Mouse (Mus musculus) adrenal gland, adult 2 months (tissue): Measurements from ENCODE around the gene Smg6. TPM values are rescaled to one million over a fixed set of nuclear protein-coding genes. Genes with fewer than 3 reads are reported as not detected.
"Not testable (repeated sequence)": the region's sequence is repeated elsewhere in the genome, so short reads cannot be mapped to it uniquely, and the experiment has no call there.

Source experiments
- DNase-seq: peaks from one replicate; pipeline ENCODE4 v3.0.0; 2021
- polyA plus RNA-seq: library from polyadenylated mRNA; depleted of rRNA; stranded (reverse); fragments of >200 nt; gene quantifications from 2 replicates; pipeline ENCODE4 v1.2.3, GENCODE M21; 2012
- total RNA-seq, 2 experiments: library from RNA; stranded (reverse); gene quantifications; 2 replicates each; pipeline ENCODE4 v1.2.3; 2021

Smg6 gene
- total and polyA plus RNA-seq, 3 experiments, result 19.7 to 32.6 (median 20.9) TPM

DNA sequence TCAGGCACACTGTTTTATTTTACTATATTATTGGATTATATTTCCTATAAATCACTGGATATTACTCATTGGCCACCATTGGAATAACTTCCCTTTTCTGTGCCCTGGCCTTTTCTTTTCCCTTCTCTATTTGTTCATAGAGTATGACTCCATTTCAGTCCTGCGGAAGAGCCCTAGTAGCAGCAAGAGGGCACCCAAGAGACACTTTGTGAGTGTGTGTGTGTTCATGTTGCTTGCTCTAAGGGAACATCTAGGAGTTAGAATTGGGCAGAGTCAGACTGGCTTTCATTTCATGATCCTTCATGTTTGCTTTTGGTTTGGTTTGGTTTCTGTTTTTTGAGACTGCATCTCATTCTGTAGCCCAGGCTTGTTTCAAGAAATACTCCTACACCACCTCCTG, 68.5 kb downstream of the Smg6 start:
- no peak for DNase-seq

DNA sequence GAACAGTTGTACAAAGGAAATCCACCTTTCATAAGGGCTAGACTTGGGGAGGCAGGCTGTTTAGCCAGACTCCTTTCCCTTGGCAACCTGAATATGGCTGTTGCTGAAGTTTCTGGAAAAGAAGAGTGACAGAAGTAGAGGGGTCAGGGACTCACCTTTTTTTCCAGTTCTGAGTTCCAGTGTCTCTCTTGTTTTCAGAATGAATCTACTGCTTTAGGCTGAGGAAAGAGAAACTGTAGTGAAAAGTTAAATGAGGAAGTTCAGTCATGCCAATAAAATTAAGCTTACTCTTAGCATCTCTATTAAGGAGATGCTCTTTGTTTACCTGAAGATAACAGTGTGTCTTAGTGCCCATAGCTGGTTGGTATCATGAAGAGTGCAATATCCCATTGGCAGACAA, 69.2 kb downstream of the Smg6 start:
- no peak for DNase-seq

DNA sequence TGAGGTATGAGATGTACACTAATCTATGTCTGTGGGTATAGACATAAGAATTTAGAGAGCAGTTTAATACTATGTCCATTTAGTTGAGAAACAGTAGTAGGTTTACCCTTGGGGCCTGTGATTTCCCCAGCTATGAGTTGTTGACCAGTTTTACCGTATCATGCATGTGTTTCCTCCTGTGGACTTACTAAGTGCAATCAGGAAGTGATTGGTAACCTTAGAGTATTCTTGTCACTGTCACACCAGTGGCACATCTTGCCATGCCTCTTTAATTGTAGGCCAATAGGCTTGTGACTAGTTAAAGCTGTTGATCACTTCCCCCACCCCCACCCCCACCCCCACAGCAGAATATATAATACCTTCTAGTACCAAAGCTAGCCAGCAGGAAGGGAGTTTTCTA, 70.9 kb downstream of the Smg6 start:
- no peak for DNase-seq

DNA sequence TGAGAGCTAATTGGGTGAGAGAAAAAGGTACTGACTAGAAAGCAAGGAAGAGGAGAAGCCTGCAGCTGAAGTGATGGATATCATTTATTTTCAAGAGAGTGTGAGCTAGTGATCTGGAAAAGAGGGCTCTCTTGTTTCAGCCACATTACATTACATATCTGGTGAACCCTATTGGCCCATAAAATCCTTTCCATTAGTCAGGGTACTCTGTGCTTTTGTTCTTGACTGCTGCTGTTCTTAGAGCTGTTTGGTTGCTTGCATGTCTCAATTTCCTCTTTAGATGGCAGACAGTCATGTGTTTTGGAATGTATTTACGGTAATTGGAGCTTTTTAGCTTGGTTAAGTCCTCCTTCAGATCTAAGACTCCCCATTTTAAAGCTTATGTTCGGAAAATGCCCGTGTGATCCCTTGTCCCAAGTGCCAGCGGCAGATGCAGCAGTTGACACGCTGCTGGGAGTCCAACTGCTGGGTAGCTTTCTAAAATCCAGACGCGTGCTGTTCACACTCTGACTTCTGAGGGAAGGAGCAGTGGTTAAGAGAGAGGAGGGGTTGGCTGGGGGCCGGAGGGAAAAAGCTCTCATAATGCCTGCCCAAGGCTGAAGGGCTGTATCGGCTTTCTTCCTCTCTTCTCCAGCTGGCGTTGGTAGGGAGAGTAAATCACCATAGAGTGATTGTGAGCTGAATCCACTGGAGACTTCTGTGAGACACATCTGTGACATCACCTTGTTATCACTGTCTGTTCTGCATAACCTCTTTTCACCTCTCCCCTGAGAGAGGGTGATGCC, 75.4 kb downstream of the Smg6 start:
- no peak for DNase-seq

DNA sequence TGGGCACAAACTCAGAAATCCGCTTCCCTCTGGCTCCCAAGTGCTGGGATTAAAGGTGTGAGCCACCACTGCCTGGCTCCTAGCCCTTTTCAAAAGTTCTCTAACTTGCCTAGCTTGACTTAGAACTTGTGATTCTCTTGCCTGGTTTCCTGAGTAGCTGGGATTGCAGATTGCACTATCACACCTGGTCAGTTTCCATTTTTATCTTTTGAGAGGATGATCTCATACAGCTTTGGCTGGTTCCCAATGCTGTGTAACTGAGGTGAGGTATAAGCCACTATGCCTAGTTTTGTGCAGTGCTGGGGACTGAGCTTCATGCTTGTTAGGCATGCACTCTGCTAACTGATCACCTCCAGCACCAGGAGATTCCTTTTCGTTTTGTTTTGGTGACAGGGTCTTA, 82.6 kb downstream of the Smg6 start:
- DNase-seq, result no peak

DNA sequence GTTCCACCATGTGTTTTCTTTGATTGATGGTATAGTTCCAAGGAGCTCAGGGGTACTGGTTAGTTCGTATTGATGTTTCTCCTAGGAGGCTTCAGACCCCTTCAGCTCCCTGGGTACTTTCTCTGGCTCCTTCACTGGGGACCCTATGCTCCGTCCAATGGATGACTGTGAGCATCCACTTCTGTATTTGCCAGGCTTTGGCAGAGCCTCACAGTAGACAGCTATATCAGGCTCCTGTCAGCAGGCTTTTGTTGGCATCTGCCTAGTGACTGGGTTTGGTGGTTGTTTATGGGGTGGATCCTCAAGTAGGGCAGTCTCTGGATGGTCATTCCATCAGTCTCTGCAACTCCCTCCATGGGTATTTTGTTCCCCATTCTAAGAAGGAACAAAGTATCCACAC, 83.9 kb downstream of the Smg6 start:
- not testable (repeated sequence) for DNase-seq

DNA sequence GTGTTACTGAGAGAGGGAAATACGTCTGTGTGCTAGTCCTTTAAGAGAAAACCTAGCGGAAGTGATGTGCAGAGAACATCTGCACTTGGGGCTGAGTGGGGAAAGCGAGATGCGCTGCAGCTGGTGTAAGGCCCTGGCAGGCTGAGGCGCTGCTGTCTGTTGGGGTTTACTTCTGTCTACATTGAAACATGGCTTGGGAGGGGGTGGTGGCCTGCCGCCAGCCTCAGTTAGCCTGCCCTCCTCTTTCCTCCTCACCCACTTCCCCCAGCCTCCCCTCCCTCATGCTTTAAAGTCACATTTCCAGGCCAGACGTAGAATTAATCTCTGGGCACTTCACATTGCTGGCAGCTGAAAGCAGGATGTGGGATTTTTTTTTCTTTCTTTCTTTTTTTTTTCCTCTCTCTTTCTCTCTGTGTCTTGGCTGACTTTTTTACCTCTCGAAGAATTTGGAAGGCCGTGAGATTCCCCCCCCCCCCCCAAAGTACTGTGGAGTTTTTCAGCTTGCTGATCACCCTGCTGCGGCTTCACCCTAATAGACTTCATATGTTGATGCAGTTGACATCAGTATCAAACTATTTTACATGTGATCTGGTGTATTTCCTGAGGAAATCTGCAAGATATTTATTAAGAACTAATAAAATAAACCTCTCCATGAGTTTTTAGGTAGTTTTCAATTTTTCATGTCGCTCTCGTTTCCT, 87.5 kb downstream of the Smg6 start:
- peak; percentile 53 for DNase-seq

DNA sequence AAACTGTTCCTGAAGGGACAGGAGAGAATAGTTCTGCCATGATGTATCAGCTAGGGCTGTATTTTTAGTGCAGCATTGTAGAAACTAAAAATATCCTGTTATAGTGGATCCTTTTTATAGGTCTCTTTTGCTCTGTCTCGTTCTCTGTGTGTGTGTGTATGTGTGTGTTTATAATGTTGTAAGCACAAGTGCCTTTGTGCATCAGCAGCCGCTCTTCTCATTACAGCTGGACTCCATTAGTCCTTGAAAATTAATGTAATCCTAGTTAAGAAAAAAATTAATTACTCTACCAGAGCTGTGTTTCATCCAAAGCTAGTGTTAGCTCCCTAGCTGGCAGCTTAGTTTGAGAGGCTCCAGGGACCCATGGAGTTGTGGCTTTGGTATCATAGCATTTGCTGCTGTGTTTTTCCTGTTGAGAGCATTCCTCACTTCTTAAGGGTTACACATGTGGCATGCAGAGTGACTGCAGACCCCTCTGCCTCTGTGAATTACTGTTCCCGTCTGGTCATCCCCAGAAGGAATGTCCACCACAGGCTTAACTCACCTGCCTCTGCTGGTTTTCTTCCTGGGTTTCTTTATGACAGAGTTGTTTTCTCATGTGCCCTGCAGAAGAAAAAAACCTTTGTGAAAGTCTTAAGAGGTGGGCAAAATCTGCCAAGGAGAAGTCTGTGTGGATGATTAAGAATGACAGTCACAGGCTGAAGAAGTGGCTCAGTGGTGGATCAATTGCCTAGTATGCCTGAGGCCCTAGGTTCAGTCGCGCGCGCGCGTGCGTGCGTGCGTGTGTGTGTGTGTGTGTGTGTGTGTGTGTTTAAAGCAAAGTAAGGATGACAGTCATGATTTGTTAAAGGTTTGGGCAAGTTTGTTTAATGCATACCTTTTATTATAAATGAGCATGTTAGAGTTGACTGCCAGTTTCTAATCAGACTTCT, 88.4 kb downstream of the Smg6 start:
- no peak for DNase-seq

DNA sequence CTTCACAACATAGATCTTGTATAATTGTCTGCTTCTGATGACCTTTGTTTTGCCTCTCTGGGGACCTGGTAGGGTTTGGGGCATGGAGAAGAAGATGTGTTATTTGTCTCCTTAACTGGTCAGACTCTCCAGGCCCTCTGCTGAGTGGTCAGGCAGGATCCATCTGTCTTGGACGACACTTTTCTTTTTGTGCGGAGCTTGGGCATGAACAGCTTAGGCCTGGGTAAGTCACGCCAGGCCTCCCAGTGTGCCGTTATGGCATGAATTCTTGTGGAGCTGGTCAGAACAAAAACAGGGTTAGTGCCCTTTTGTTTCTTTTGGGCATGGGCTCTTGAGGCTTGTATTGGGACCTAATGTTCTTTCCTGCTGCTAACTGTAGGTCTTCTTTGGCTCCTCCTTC, 89.2 kb downstream of the Smg6 start:
- DNase-seq, result no peak

DNA sequence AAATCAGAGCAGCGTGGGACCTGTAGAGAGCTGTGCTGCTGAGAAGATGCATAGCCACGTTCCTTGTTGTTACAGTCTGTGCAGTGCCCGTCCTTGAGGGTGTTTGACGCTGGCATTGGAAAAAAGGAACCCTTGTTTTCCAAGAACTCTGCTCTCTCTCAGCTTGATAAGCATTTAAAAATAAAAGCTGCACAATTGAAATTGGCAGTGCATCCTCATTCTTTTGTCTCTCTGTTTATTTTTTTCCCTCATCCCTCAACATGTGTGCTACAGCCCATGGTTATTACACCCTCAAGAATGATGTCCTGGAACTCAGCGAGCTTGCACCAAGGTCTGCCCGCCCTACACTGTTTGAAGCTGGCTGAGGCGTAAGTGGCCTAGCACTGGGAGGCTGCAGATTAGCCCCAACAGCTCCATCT, 89.8 kb downstream of the Smg6 start:
- peak; percentile 51 for DNase-seq

DNA sequence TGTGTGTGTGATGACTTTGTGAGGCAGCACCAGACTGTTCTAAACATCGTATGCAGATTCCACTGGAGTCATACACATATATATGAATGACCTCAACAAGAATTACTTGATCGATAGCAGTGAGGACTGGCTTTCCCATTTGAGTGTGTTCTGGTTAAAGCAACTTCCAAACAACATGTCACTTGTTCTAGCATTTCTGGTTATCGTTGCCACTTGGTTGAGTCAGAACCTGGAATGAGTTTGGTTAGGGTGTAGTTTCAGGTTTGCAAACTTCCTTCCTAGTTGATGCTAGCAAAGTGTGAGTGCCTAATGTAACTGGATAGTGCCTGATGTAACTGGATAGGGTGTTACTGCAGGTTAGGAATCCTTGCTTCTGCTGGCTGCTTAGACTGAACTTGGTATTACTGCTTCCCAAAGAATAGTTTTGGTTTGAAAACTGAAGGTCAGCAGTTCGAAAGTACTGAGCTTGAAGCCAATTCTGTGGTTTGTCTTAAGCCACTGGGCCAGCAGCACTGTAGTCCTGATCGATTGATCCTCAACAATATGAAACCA, 90.8 kb downstream of the Smg6 start:
- no peak for DNase-seq

DNA sequence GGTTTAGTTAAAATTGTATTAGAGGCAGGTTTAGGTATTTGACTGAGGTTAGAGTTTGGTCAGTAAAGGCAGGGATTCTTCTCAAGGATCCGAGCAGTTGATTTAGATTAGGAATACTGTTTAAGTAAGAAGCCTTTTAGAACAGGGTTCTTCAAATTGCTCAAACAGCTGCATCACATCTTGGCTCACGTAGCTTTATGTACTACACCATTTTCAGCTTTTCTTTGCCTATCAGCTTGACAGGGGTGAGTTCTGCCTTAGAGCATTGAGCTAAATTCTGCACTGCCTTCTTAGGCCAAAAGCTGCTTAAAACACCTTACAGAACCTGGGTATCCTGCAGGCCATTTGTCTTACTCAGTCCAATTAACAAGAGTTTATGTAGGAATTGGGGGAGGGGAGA, 92.2 kb downstream of the Smg6 start:
- DNase-seq, result no peak

DNA sequence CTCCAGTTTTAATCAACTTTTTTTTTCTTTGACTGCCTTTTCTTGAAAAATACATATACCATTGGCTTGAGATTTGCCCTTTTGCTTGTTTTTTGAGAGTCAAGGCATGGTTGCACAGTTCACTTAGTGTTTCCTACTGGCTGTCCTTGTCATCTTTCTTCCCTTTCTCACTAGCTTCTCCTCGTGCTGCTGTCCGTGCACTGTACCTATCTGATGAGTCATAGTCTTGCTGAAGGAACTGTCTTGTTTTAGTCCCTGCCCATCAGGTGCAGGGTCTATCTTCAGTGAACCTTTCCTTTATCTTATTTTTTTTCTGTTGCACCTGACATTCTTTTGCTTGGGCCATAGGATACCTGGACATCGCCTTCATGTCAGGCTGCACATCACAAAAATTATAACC, 101.4 kb downstream of the Smg6 start:
- DNase-seq, result no peak

DNA sequence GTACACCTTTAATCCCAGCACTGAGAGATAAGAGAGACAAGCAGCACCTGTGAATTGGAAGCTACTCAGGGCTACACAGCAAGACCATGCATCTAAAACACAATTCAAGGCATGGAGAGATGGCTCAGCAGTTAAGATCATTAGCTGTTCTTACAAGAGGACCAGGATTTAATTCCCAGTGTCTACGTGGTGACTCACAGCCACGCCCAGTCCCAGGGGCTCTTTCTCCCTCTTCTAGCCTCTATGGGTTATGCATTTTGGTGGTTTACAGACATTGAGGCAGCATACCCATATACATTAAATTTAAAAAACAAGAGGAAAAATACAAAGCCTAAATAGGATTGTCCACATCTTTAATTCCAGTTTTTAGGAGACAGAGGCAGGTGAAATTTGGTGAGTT, 102.0 kb downstream of the Smg6 start:
- DNase-seq, result no peak

DNA sequence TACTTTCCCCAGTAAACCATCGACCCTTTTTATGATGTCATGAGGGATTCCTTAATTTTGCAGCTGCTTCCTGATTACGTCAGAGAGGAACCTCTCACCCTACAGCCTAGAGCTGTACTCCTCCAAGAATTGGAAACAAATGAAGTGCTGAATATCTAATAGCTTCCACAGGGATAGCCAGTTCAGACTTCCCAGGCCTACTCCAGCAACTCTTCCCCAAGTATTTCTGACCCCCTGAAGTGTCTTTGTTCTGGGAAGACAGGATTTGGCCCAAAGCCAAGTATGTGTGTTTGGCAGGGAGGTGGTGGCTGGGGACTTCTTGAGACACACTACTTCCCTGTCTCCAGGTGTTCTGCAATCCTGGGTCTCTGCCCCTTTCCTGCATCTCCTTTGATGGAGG, 105.6 kb downstream of the Smg6 start:
- DNase-seq, result no peak

DNA sequence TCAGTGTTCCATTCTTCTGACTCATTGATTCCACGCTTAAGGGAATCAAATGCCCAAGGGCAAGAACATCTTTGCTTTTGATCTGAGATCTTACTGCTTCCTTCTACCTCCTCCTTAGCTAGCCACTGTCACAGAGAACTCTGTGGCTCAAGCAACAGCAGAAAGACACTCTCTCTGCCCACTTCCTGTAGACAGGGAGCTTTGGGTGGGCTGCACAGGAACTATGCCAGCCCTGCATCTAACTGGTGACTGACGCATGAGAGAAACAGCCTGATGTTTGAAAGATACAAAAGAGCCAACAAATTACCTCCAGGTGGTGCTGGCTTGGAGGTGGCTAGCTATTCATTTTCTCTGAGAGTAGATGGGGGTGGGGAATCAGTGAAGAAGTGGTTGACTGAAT, 107.3 kb downstream of the Smg6 start:
- DNase-seq, result no peak

DNA sequence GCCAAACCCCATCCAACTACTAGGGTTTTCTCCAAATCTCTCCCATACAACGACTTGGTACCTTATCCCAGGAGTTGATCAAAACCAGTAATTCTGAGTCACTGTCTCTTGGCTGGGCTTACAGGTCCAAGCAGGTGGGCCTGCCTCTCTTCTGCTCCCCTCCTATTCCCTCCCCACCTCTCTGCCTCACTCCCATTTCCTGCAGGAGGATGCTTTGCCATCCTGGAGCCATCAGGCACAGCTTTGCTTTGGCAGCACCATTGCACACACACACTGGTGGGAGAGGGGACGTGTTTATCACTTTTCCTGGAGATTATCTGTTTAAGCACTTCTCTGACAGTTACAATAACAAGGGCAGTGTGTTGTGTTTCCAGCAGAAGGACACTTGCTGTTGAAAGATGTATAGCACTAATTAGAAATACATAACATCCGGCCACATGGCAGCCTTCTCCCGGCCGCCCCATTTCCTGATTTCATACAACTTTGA, 108.0 kb downstream of the Smg6 start:
- DNase-seq, result no peak

DNA sequence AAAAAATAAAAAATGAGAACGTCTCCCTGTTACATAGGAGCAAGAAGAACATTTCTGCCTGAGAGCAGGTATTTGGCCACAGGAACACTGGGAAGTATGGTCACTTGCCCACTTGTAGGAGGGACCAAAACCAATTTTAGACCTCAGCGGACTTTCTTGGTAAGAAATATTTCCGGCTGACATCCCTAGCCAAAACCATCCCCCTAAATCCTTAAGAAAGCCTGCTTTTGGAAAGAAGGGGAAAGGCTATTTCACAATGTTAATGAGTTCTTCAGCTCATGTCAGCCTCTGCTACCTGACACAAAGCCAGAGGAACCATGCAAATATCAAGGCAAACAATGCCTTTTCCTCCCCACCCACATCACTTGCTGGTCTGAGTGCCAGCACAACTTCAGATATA, 108.5 kb downstream of the Smg6 start:
- no peak for DNase-seq

DNA sequence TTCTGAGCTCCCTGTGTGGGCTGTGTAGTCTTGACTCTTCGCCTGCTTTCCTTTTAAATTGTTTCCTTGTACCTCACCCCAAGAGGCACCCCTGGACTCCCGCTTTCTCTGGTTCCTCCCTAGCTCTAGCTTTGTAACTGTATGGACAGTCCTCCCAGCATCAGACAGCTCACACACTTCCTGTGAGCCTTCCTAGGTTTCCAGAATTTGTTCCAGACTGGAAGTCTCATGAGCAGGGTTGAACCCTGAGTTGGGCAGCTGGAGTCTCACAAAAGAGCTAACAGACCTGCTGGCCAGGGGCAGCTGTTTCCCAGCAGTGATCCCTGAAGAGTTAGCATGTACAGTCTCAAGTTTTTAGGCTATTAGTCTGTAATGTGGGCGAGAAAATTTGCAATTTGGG, 118.7 kb downstream of the Smg6 start:
- no peak for DNase-seq

DNA sequence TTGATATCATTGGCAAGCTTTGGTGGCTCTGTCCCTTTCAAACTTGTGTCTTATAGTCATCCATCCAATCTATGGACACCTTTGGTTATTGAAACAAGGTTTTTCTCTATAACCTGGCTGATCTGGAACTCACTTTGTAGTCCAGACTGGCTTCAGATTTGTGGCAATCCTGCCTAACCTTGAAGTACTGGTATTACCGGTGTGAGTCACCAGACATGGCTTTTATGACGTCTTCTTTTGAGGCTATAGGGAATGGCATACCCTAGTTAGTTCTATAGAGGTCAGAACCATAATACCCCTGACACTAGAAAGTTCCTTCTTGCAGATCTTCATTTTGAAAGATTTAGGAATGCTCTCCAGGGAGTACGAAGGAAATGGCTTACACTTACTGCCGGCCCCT, 120.2 kb downstream of the Smg6 start:
- DNase-seq, result no peak

DNA sequence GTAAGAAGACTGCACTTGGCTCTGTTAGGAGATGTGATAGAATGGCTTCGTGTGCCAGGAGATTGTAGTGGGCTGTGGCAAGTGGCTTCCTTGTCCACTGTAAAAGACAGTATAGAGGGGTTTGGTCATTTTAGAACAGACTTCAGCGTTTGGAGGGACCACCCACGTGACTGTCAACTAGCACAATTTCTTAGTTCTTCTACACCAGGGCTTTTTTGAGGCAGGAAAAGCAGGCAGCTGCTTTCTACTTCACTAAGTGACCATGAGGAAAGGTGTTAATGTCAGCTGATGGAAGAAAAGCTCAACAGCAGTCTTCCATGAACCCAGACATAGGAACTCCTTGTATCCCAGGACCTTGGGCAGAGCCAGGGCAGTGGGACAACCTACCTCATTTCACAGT, 121.0 kb downstream of the Smg6 start:
- no peak for DNase-seq

DNA sequence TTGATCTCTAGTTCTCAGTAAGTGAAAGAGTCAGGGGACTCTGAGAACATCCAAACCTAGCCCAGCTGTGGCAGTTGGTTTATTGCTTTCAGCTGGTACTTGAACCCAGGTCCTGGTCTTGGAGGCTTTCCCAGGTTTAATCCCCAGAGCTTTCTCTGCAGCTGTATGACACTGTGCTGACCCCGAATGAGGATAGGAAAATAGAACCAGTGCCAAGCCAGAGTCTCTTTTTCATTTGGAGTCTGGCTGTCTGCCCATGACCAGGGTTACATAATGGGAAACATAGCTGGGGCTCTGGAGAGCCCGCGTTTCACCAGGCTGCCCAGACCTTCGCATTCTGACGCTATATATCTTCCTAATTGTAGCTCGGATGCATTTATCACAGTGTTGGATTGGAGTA, 121.4 kb downstream of the Smg6 start:
- DNase-seq, result peak; percentile 92
